Mouse (Mus musculus) forebrain, postnatal 0 days (tissue): ENCODE data around the gene Syt1. TPM values are rescaled to one million over a fixed set of nuclear protein-coding genes. Genes with fewer than 3 reads are reported as not detected.

Source experiments
- ATAC-seq: fragments of 200-750 bp; cut with Nextera tagmentation; 2 replicates; pipeline ENCODE4 v1.8.0; 2017; ENCODE audit warnings: mild to moderate bottlenecking, moderate library complexity
- DNase-seq: peaks from one replicate; pipeline ENCODE4 v3.0.0-alpha.2; 2015
- H3K27ac ChIP-seq: fragments of 300-500 bp; sonication (generic); 2 replicates; pipeline ENCODE4 v1.5.1; 2014; ENCODE audit warnings: low read depth, mild to moderate bottlenecking, antibody characterized with exemption, low read length, moderate library complexity, mixed read lengths
- H3K27me3 ChIP-seq: fragments of 300-500 bp; sonication (generic); 2 replicates; pipeline ENCODE4 v1.6.1; 2014; ENCODE audit warnings: mild to moderate bottlenecking, low read length, mixed read lengths; ENCODE audit not compliant: insufficient read depth
- H3K36me3 ChIP-seq: fragments of 300-500 bp; sonication (generic); 2 replicates; pipeline ENCODE4 v1.6.1; 2014; ENCODE audit warnings: mild to moderate bottlenecking, moderate library complexity; ENCODE audit not compliant: insufficient read depth
- H3K4me1 ChIP-seq: fragments of 300-500 bp; sonication (generic); 2 replicates; pipeline ENCODE4 v1.6.1; 2014; ENCODE audit warnings: antibody characterized with exemption; ENCODE audit not compliant: insufficient read depth
- H3K4me2 ChIP-seq: fragments of 300-500 bp; sonication (generic); 2 replicates; pipeline ENCODE4 v1.6.1; 2014; ENCODE audit warnings: low read depth, mild to moderate bottlenecking, moderate library complexity
- H3K4me3 ChIP-seq: fragments of 300-500 bp; sonication (generic); 2 replicates; pipeline ENCODE4 v1.5.1; 2014; ENCODE audit warnings: low read depth, low read length, mixed read lengths
- H3K9ac ChIP-seq: fragments of 300-500 bp; sonication (generic); 2 replicates; pipeline ENCODE4 v1.6.1; 2014; ENCODE audit warnings: mild to moderate bottlenecking
- H3K9me3 ChIP-seq: fragments of 300-500 bp; sonication (generic); 2 replicates; pipeline ENCODE4 v1.6.1; 2016; ENCODE audit warnings: low read length
- CTCF ChIP-seq: sonication (generic); IDR thresholded peaks from 2 replicates; pipeline ENCODE4 v1.5.1; 2016; ENCODE audit warnings: antibody characterized with exemption, control low read depth, low read depth
- WGBS: fragments of 180-500 bp; shearing (Covaris S2); extraction: QIAGEN DNeasy Blood & Tissue Kit; methylation state at CpG from one replicate; pipeline ENCODE4 v1.1.7; 2014; 5-methylcytosine and 5-hydroxymethylcytosine counted together
- polyA plus RNA-seq: library from polyadenylated mRNA; unstranded; fragments of >200 nt; fragmentation: Nextera tagmentation; extraction: Ambion mirVana; gene quantifications from 2 replicates; pipeline ENCODE4 v1.2.1, GENCODE M21; 2015
- total RNA-seq: library from RNA; depleted of rRNA; stranded (reverse); fragments of >200 nt; gene quantifications from 2 replicates; pipeline ENCODE4 v1.2.3, GENCODE M21; 2014

The Syt1 gene
- total and polyA plus RNA-seq, 2 experiments from 2014 or later: 133 to 147 TPM

DNA sequence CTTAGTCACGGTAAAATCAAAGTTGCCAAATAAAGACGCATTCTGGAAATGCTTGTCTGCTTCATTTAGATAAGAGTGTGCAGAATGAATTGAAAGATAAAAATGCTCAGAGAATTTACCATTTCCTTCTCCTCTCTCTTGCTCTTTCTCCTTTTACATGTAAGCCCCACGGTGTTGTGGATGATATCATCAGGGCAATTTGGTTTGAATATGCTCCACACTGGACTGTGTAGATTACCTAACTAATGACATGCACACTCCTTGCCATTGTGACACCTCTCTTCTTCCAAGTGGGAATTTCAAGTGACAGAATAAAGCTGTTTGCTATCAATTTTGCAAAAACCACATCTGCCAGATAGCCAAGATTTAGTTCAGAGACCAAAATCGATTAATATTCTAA lies 324.1 kb downstream of the Syt1 start:
- Histone ChIP-seq H3K4me1 (0 out of 2 replicates have a peak, but pooled peaks cover 4% of the 10 kb centered on the region), H3K27me3 (no peaks in the 10 kb centered on the region), H3K9ac (no peak overlapping the region), H3K9me3 (no peaks in the 10 kb centered on the region), H3K4me3 (no peak overlapping the region), H3K36me3 (no peaks in the 10 kb centered on the region), H3K4me2 (no peak overlapping the region), H3K27ac (no peak overlapping the region)
- no peak for TF ChIP-seq CTCF
- ATAC-seq: no peak
- 74% methylated on average over 4 of the region's 4 CpGs for WGBS
- DNase-seq: no peak

GRCm38 (mm10) chr10:108679675-108680390 lies 330.9 kb downstream of the Syt1 start:
- no peak overlapping the region for H3K9ac ChIP-seq
- ATAC-seq: peak; percentile 74
- 33% methylated on average over 14 of the region's 14 CpGs for WGBS

DNA sequence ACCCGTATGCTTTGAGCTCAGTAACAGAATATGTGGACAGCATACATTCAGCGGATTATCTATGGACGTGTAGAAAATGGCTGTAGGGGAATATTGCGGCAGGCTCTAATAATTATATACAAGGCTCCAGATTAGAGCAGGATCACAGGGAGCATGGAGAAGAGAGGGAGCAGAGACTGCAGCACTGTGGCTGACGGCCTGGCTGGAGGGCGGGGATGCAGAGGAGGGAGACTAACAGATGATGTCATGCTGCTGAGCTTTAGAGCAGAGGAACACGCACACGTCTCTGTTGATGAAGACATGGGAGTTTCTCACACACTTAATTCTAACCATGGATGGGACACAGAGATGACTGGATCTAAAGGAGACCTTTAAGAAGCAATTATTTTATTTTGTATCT lies 333.7 kb downstream of the Syt1 start:
- Histone ChIP-seq H3K9me3 (no peaks in the 10 kb centered on the region), H3K4me1 (no peaks in the 10 kb centered on the region), H3K27me3 (no peaks in the 10 kb centered on the region), H3K4me2 (no peak overlapping the region), H3K27ac (no peak overlapping the region), H3K4me3 (no peak overlapping the region), H3K9ac (no peak overlapping the region), H3K36me3 (no peaks in the 10 kb centered on the region)
- no peak for DNase-seq
- TF ChIP-seq CTCF: no peak
- WGBS: 85% methylated on average over 8 of the region's 8 CpGs
- ATAC-seq: no peak

More at GRCm38 (mm10) chr10:108679675-108680390, 330.9 kb downstream of the Syt1 start:
- Histone ChIP-seq H3K4me1 (no peaks in the 10 kb centered on the region), H3K27ac (no peak overlapping the region), H3K36me3 (no peaks in the 10 kb centered on the region), H3K27me3 (no peaks in the 10 kb centered on the region), H3K4me3 (no peak overlapping the region), H3K9me3 (no peaks in the 10 kb centered on the region), H3K4me2 (no peak overlapping the region)
- no peak for TF ChIP-seq CTCF
- peak; percentile 61 for DNase-seq

DNA sequence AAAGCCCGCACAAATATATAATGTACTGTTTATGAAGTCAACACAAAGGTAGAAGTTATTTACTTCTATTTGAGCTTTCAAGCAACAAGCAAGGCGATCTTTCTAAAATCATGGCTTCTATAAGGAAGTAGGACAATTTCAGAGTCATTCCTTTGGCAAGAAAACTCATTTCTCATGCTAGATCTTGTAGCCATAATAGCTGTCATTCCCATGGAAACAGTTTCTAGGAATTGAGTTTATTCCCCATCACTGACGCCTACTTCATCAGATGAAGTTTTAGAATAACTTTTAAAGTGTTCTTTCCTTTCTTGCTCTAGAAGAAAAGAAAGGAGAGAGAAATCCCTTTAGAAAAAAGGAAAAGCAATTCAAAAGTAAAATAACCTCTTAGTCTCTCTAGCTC lies 341.8 kb downstream of the Syt1 start:
- no peak overlapping the region for H3K27ac ChIP-seq
- H3K36me3 ChIP-seq: no peaks in the 10 kb centered on the region
- DNase-seq (no peak), ATAC-seq (no peak)
- TF ChIP-seq CTCF: no peak
- H3K4me1 ChIP-seq: no peaks in the 10 kb centered on the region
- no peak overlapping the region for H3K4me2 ChIP-seq
- no peaks in the 10 kb centered on the region for H3K9me3 ChIP-seq
- H3K4me3 ChIP-seq: no peak overlapping the region
- H3K27me3 ChIP-seq: no peaks in the 10 kb centered on the region
- H3K9ac ChIP-seq: no peak overlapping the region
- 78% methylated on average over 3 of the region's 3 CpGs for WGBS

GRCm38 (mm10) chr10:108660295-108660694 lies 350.5 kb downstream of the Syt1 start:
- H3K27ac ChIP-seq: no peak overlapping the region
- WGBS: 81% methylated on average over 3 of the region's 3 CpGs

GRCm38 (mm10) chr10:108658300-108658699 lies 352.5 kb downstream of the Syt1 start:
- Histone ChIP-seq H3K27me3 (no peaks in the 10 kb centered on the region), H3K4me2 (no peak overlapping the region), H3K9me3 (no peaks in the 10 kb centered on the region), H3K36me3 (no peaks in the 10 kb centered on the region), H3K9ac (no peak overlapping the region), H3K4me1 (no peaks in the 10 kb centered on the region), H3K4me3 (no peak overlapping the region), H3K27ac (no peak overlapping the region)
- DNase-seq (no peak), ATAC-seq (no peak)
- 79% methylated on average over 2 of the region's 2 CpGs for WGBS
- no peak for TF ChIP-seq CTCF

More at GRCm38 (mm10) chr10:108660295-108660694, 350.5 kb downstream of the Syt1 start:
- Histone ChIP-seq H3K9ac (no peak overlapping the region), H3K4me1 (no peaks in the 10 kb centered on the region), H3K4me2 (no peak overlapping the region), H3K27me3 (no peaks in the 10 kb centered on the region), H3K36me3 (no peaks in the 10 kb centered on the region), H3K9me3 (no peaks in the 10 kb centered on the region), H3K4me3 (no peak overlapping the region)
- DNase-seq: no peak
- ATAC-seq: no peak
- TF ChIP-seq CTCF: no peak

DNA sequence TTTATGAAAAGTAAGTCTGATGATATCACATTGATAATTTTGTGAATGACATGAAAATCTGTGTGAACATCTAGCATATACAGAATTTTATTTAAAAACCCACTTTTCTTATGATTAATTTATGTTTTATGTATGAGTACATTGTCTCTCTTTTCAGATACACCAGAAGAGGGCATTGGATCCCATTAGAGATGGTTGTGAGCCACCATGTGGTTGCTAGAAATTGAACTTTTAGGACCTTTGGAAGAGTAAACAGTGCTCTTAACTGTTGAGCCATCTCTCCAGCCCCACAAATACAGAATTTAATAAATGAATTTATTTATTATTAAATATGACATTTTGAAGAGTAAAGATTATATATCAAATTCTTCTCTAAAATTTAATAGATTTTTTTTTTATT lies 353.1 kb downstream of the Syt1 start:
- no peaks in the 10 kb centered on the region for H3K4me1 ChIP-seq
- ATAC-seq: no peak
- H3K27ac ChIP-seq: no peak overlapping the region
- no peak for DNase-seq
- H3K27me3 ChIP-seq: no peaks in the 10 kb centered on the region
- no peak overlapping the region for H3K9ac ChIP-seq
- no peak for TF ChIP-seq CTCF
- no peaks in the 10 kb centered on the region for H3K36me3 ChIP-seq
- no peak overlapping the region for H3K4me2 ChIP-seq
- H3K9me3 ChIP-seq: no peaks in the 10 kb centered on the region
- no peak overlapping the region for H3K4me3 ChIP-seq
